Mouse (Mus musculus): ENCODE measurements around the gene Ankrd33. TPM values are rescaled to one million over a fixed set of nuclear protein-coding genes. Genes with fewer than 3 reads are reported as not detected.

Gene Ankrd33
- polyA plus RNA-seq, 1 experiment from 2014 or later = not detected

- Histone ChIP-seq H3K36me3 (ENCODE audit: control insufficient read depth, insufficient read depth, low read length) (no peaks in the 10 kb centered on the region), H3K4me1 (replicated peaks; ENCODE audit: control insufficient read depth, insufficient read depth, low read length) (no peaks in the 10 kb centered on the region; the same call in none of the 2 replicates), H3K9ac (ENCODE audit: low read depth, low read length) (no peak overlapping the region), H3K27ac (ENCODE audit: low read depth, low read length) (no peak overlapping the region), H3K27me3 (ENCODE audit: control insufficient read depth, insufficient read depth, low read length) (peaks cover 28% of the 10 kb centered on the region), H3K4me3 (ENCODE audit: low read depth, low read length) (no peak overlapping the region), H3K4me2 (replicated peaks; ENCODE audit: low read depth, low read length) (no peak overlapping the region), H3K9me3 (ENCODE audit: control insufficient read depth, low read length) (no peaks in the 10 kb centered on the region; the same call in 1 of the 2 replicates)
- DNase-seq (ENCODE audit: low spot score) (no peak), ATAC-seq (ENCODE audit: low FRiP score) (no peak)
- WGBS = 87% methylated on average over 6 of the region's 6 CpGs
Observed at GRCm38 (mm10) chr15:101125561-101125960, 10.0 kb downstream of the Ankrd33 start.

- Histone ChIP-seq H3K4me1 (replicated peaks; ENCODE audit: control insufficient read depth, insufficient read depth, low read length) (no peaks in the 10 kb centered on the region; the same call in none of the 2 replicates), H3K36me3 (ENCODE audit: control insufficient read depth, insufficient read depth, low read length) (no peaks in the 10 kb centered on the region), H3K27me3 (ENCODE audit: control insufficient read depth, insufficient read depth, low read length) (peaks cover 28% of the 10 kb centered on the region), H3K9me3 (ENCODE audit: control insufficient read depth, low read length) (no peaks in the 10 kb centered on the region; the same call in 1 of the 2 replicates), H3K4me2 (replicated peaks; ENCODE audit: low read depth, low read length) (no peak overlapping the region), H3K4me3 (ENCODE audit: low read depth, low read length) (no peak overlapping the region), H3K9ac (ENCODE audit: low read depth, low read length) (no peak overlapping the region), H3K27ac (ENCODE audit: low read depth, low read length) (no peak overlapping the region)
- ATAC-seq (ENCODE audit: low FRiP score) (no peak), DNase-seq (ENCODE audit: low spot score) (no peak)
- 79% methylated on average over 12 of the region's 12 CpGs for WGBS
Observed at GRCm38 (mm10) chr15:101126876-101127544, 11.5 kb downstream of the Ankrd33 start.

- no peak for ATAC-seq (ENCODE audit: low FRiP score)
Observed at GRCm38 (mm10) chr15:101128181-101129089, 12.9 kb downstream of the Ankrd33 start, which contains the start of gene Acvrl1. Gene Acvrl1, plus strand, starts transcription at chr15:101128522.

GRCm38 (mm10) chr15:101129412-101129811, 13.9 kb downstream of the Ankrd33 start:
- WGBS = 30% methylated on average over 5 of the region's 5 CpGs
- Histone ChIP-seq H3K4me2 (replicated peaks; ENCODE audit: low read depth, low read length) (no peak overlapping the region), H3K4me3 (ENCODE audit: low read depth, low read length) (0 out of 2 replicates have a peak overlapping the region, but pooled peaks have one; percentile 0), H3K9ac (ENCODE audit: low read depth, low read length) (no peak overlapping the region), H3K4me1 (replicated peaks; ENCODE audit: control insufficient read depth, insufficient read depth, low read length) (peaks cover 4% of the 10 kb centered on the region), H3K27me3 (ENCODE audit: control insufficient read depth, insufficient read depth, low read length) (peaks cover 28% of the 10 kb centered on the region), H3K9me3 (ENCODE audit: control insufficient read depth, low read length) (no peaks in the 10 kb centered on the region; the same call in 1 of the 2 replicates), H3K27ac (ENCODE audit: low read depth, low read length) (no peak overlapping the region), H3K36me3 (ENCODE audit: control insufficient read depth, insufficient read depth, low read length) (no peaks in the 10 kb centered on the region)
- DNase-seq (ENCODE audit: low spot score) (peak; percentile 19), ATAC-seq (ENCODE audit: low FRiP score) (no peak)

More at GRCm38 (mm10) chr15:101128181-101129089, 12.9 kb downstream of the Ankrd33 start, which contains the start of gene Acvrl1:
- Histone ChIP-seq H3K36me3 (ENCODE audit: control insufficient read depth, insufficient read depth, low read length) (no peaks in the 10 kb centered on the region), H3K4me3 (ENCODE audit: low read depth, low read length) (peak within 1 kb of the TSS; percentile 24), H3K27ac (ENCODE audit: low read depth, low read length) (no peak within 1 kb of the TSS), H3K9me3 (ENCODE audit: control insufficient read depth, low read length) (no peaks in the 10 kb centered on the region; the same call in 1 of the 2 replicates), H3K9ac (ENCODE audit: low read depth, low read length) (0 out of 2 replicates have a peak within 1 kb of the TSS, but pooled peaks have one; percentile 44), H3K4me1 (replicated peaks; ENCODE audit: control insufficient read depth, insufficient read depth, low read length) (no peaks in the 10 kb centered on the region; the same call in none of the 2 replicates), H3K4me2 (replicated peaks; ENCODE audit: low read depth, low read length) (peak within 1 kb of the TSS; percentile 54), H3K27me3 (ENCODE audit: control insufficient read depth, insufficient read depth, low read length) (peaks cover 28% of the 10 kb centered on the region)
- 4% methylated on average over 46 of the region's 46 CpGs for WGBS
- peak; percentile 43 for DNase-seq (ENCODE audit: low spot score)

GRCm38 (mm10) chr15:101131498-101131897, 15.9 kb downstream of the Ankrd33 start:
- 45% methylated on average over 11 of the region's 11 CpGs for WGBS
- no peaks in the 10 kb centered on the region for H3K9me3 ChIP-seq (ENCODE audit: control insufficient read depth, low read length)
- no peak for ATAC-seq (ENCODE audit: low FRiP score)
- no peaks in the 10 kb centered on the region for H3K36me3 ChIP-seq (ENCODE audit: control insufficient read depth, insufficient read depth, low read length)
- H3K4me3 ChIP-seq (ENCODE audit: low read depth, low read length) = no peak overlapping the region
- H3K4me2 ChIP-seq (replicated peaks; ENCODE audit: low read depth, low read length) = no peak overlapping the region
- no peak overlapping the region for H3K27ac ChIP-seq (ENCODE audit: low read depth, low read length)
- peaks cover 4% of the 10 kb centered on the region for H3K4me1 ChIP-seq (replicated peaks; ENCODE audit: control insufficient read depth, insufficient read depth, low read length)
- H3K9ac ChIP-seq (ENCODE audit: low read depth, low read length) = no peak overlapping the region
- no peak for DNase-seq (ENCODE audit: low spot score)
- peaks cover 28% of the 10 kb centered on the region for H3K27me3 ChIP-seq (ENCODE audit: control insufficient read depth, insufficient read depth, low read length)

GRCm38 (mm10) chr15:101132041-101132440, 16.5 kb downstream of the Ankrd33 start:
- Histone ChIP-seq H3K4me2 (replicated peaks; ENCODE audit: low read depth, low read length) (no peak overlapping the region), H3K36me3 (ENCODE audit: control insufficient read depth, insufficient read depth, low read length) (no peaks in the 10 kb centered on the region), H3K9me3 (ENCODE audit: control insufficient read depth, low read length) (no peaks in the 10 kb centered on the region), H3K4me1 (replicated peaks; ENCODE audit: control insufficient read depth, insufficient read depth, low read length) (peaks cover 4% of the 10 kb centered on the region), H3K4me3 (ENCODE audit: low read depth, low read length) (no peak overlapping the region), H3K9ac (ENCODE audit: low read depth, low read length) (no peak overlapping the region), H3K27ac (ENCODE audit: low read depth, low read length) (no peak overlapping the region), H3K27me3 (ENCODE audit: control insufficient read depth, insufficient read depth, low read length) (peaks cover 28% of the 10 kb centered on the region)
- ATAC-seq (ENCODE audit: low FRiP score) (no peak), DNase-seq (ENCODE audit: low spot score) (no peak)
- 74% methylated on average over 6 of the region's 6 CpGs for WGBS

GRCm38 (mm10) chr15:101132761-101133160, 17.2 kb downstream of the Ankrd33 start:
- Histone ChIP-seq H3K4me3 (ENCODE audit: low read depth, low read length) (no peak overlapping the region), H3K9me3 (ENCODE audit: control insufficient read depth, low read length) (no peaks in the 10 kb centered on the region), H3K4me1 (replicated peaks; ENCODE audit: control insufficient read depth, insufficient read depth, low read length) (peaks cover 4% of the 10 kb centered on the region), H3K27me3 (ENCODE audit: control insufficient read depth, insufficient read depth, low read length) (peaks cover 26% of the 10 kb centered on the region), H3K36me3 (ENCODE audit: control insufficient read depth, insufficient read depth, low read length) (no peaks in the 10 kb centered on the region), H3K9ac (ENCODE audit: low read depth, low read length) (no peak overlapping the region), H3K4me2 (replicated peaks; ENCODE audit: low read depth, low read length) (no peak overlapping the region), H3K27ac (ENCODE audit: low read depth, low read length) (no peak overlapping the region)
- 77% methylated on average over 6 of the region's 6 CpGs for WGBS
- DNase-seq (ENCODE audit: low spot score) = no peak
- ATAC-seq (ENCODE audit: low FRiP score) = no peak

- Histone ChIP-seq H3K4me1 (replicated peaks; ENCODE audit: control insufficient read depth, insufficient read depth, low read length) (peaks cover 6% of the 10 kb centered on the region), H3K9ac (ENCODE audit: low read depth, low read length) (no peak overlapping the region), H3K36me3 (ENCODE audit: control insufficient read depth, insufficient read depth, low read length) (no peaks in the 10 kb centered on the region), H3K27me3 (ENCODE audit: control insufficient read depth, insufficient read depth, low read length) (peaks cover 12% of the 10 kb centered on the region), H3K27ac (ENCODE audit: low read depth, low read length) (0 out of 2 replicates have a peak overlapping the region, but pooled peaks have one; percentile 12), H3K4me2 (replicated peaks; ENCODE audit: low read depth, low read length) (no peak overlapping the region), H3K9me3 (ENCODE audit: control insufficient read depth, low read length) (no peaks in the 10 kb centered on the region), H3K4me3 (ENCODE audit: low read depth, low read length) (no peak overlapping the region)
- no peak; the same call in 1 of the 2 replicates for ATAC-seq (ENCODE audit: low FRiP score)
- peak; percentile 52 for DNase-seq (ENCODE audit: low spot score)
- WGBS = 23% methylated on average over 15 of the region's 15 CpGs
Observed at GRCm38 (mm10) chr15:101133993-101134704, 18.6 kb downstream of the Ankrd33 start.

Data from hindbrain, embryonic 11.5 days (tissue).